Mouse (Mus musculus) cortical plate, adult 2 months (tissue): ENCODE data around the gene Colec11.

ENCODE experiments used
- CTCF ChIP-seq: fragments of 200-500 bp; IDR thresholded peaks from 2 replicates; pipeline ENCODE4 v1.5.1; 2011; ENCODE audit warnings: mild to moderate bottlenecking, control low read depth, low read length; ENCODE audit not compliant: insufficient read depth; ENCODE audit errors: extremely low read depth
- POLR2A ChIP-seq: fragments of 200-500 bp; IDR thresholded peaks from 2 replicates; pipeline ENCODE4 v1.6.1; 2011; ENCODE audit warnings: mild to moderate bottlenecking, low read length, control low read depth; ENCODE audit not compliant: insufficient read depth; ENCODE audit errors: extremely low read depth

DNA sequence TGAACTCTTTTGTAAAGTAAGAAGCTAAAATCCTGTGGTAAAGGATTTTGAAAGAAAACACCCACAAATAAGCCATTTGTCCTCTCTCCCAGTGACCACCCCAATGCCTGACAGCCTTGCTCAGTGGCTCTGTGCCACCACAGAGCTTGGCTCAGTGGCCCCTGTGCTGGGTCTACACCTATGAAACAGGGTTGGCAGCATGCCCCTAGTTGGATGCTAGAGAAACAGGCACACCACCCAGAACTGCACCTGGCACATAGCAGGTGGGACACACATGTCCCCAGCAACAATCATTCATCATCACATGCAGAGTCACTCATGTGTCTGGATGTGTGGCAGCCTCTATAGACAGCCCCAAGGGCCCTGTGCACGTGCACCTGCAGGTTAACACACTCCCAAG is 19.7 kb downstream of the Colec11 start:
- TF ChIP-seq POLR2A: no peak
- no peak for TF ChIP-seq CTCF
